In genomic region chr5:82319709-82320333, GRCm38 (mm10) we compare ENCODE assay signal across 27 mouse cellular contexts.
DNase-seq lines count a peak whose midpoint lies in the region; ATAC-seq and TF ChIP-seq lines count a peak whose summit lies in the region.
"Had no signal": no experiment of that assay in that cellular context is flagged by ENCODE, and none has a peak within 500 bp of the region (broad histone marks: within the 10 kb centered on the region; RNA-seq: fewer than 3 reads in every experiment).

No protein-coding gene starts in this region.

- no peaks in the 10 kb centered on the region for H3K27me3 ChIP-seq in forebrain, embryonic 14.5 days (replicated peaks; ENCODE audit: control insufficient read depth, insufficient read depth, low read length)
- no peaks in the 10 kb centered on the region for H3K27me3 ChIP-seq in forebrain, embryonic 12.5 days
- H3K27me3 ChIP-seq: embryonic facial prominence, embryonic 13.5 days; forebrain, embryonic 13.5 days; heart, embryonic 13.5 days; hindbrain, embryonic 12.5 days; hindbrain, embryonic 15.5 days had no signal

- no peak for TF ChIP-seq CTCF in brain, embryonic 14.5 days (IDR thresholded peaks at IDR 0.05; ENCODE audit: borderline replicate concordance, extremely low read depth, insufficient read depth, insufficient read length)

- no peak overlapping the region for H3K4me3 ChIP-seq in forebrain, embryonic 14.5 days (ENCODE audit: low read depth, low read length)
- H3K4me3 ChIP-seq in forebrain, embryonic 12.5 days (replicated peaks), result no peak overlapping the region
- H3K4me3 ChIP-seq: embryonic facial prominence, embryonic 10.5 days; embryonic facial prominence, embryonic 13.5 days; erythroblast, embryonic 14.5 days; forebrain, embryonic 13.5 days; heart, adult 2 months; heart, embryonic 10.5 days; heart, embryonic 13.5 days; hindbrain, embryonic 12.5 days; hindbrain, embryonic 15.5 days had no signal

- peak; percentile 28 for DNase-seq in forebrain, embryonic 14.5 days (ENCODE audit: low spot score)
- peak; percentile 5 to 7 for DNase-seq in right cerebral cortex, adult 2 months (ENCODE audit: low spot score in 2 of 2)
- DNase-seq in right cerebral cortex, postnatal 10 days (ENCODE audit: low spot score in 2 of 2), result no peak
- peak; percentile 61 for DNase-seq in brain, embryonic 14.5 days (ENCODE audit: low read depth)
- no peak for DNase-seq in kidney, postnatal 10 days
- DNase-seq: adrenal gland, adult 8-10 months; adrenal gland, postnatal 25 days; cerebellum, adult 11 months; cerebellum, adult 9-10 months; cerebellum, postnatal 36 days; embryo, embryonic 11 days; forebrain, postnatal 0 days; gastrocnemius, postnatal 10 days; gastrocnemius, postnatal 36 days; heart, adult 2 months had no signal

- H3K36me3 ChIP-seq in forebrain, embryonic 14.5 days (ENCODE audit: control insufficient read depth, insufficient read depth, low read length), result no peaks in the 10 kb centered on the region
- no peaks in the 10 kb centered on the region for H3K36me3 ChIP-seq in forebrain, embryonic 12.5 days (replicated peaks)
- H3K36me3 ChIP-seq: embryonic facial prominence, embryonic 10.5 days; embryonic facial prominence, embryonic 13.5 days; heart, embryonic 10.5 days; heart, embryonic 13.5 days; hindbrain, embryonic 12.5 days; hindbrain, embryonic 15.5 days had no signal

- no peaks in the 10 kb centered on the region for H3K9me3 ChIP-seq in forebrain, embryonic 14.5 days (replicated peaks; ENCODE audit: control insufficient read depth, low read length)
- H3K9me3 ChIP-seq in forebrain, embryonic 12.5 days, result no peaks in the 10 kb centered on the region
- H3K9me3 ChIP-seq: embryonic facial prominence, embryonic 10.5 days; embryonic facial prominence, embryonic 13.5 days; forebrain, embryonic 13.5 days; heart, embryonic 10.5 days; heart, embryonic 13.5 days; hindbrain, embryonic 12.5 days; hindbrain, embryonic 15.5 days had no signal

- H3K4me2 ChIP-seq in forebrain, embryonic 14.5 days (ENCODE audit: low read length), result no peak overlapping the region
- H3K4me2 ChIP-seq in forebrain, embryonic 12.5 days, result no peak overlapping the region
- H3K4me2 ChIP-seq: embryonic facial prominence, embryonic 13.5 days; forebrain, embryonic 13.5 days; heart, embryonic 13.5 days; hindbrain, embryonic 12.5 days; hindbrain, embryonic 15.5 days had no signal

- no peak for ATAC-seq in forebrain, embryonic 14.5 days
- no peak for ATAC-seq in forebrain, embryonic 12.5 days (ENCODE audit: low FRiP score)
- ATAC-seq: activated CD4-positive, CD25-positive, alpha-beta regulatory T cell, adult 4 months; CD4-positive, CD25-positive, alpha-beta regulatory T cell, adult 4 months; forebrain, embryonic 13.5 days; forebrain, postnatal 0 days; intestine, postnatal 0 days had no signal

- TF ChIP-seq POLR2A in brain, embryonic 14.5 days (IDR thresholded peaks at IDR 0.05; ENCODE audit: borderline replicate concordance, extremely low read depth, insufficient read depth, insufficient read length, poor library complexity, severe bottlenecking), result no peak

- no peaks in the 10 kb centered on the region for H3K4me1 ChIP-seq in forebrain, embryonic 14.5 days (ENCODE audit: control insufficient read depth, insufficient read depth, low read length)
- no peaks in the 10 kb centered on the region for H3K4me1 ChIP-seq in forebrain, embryonic 12.5 days
- H3K4me1 ChIP-seq: embryonic facial prominence, embryonic 10.5 days; embryonic facial prominence, embryonic 13.5 days; forebrain, embryonic 13.5 days; heart, embryonic 10.5 days; heart, embryonic 13.5 days; hindbrain, embryonic 12.5 days; hindbrain, embryonic 15.5 days had no signal

- H3K9ac ChIP-seq in forebrain, embryonic 14.5 days (ENCODE audit: low read length), result no peak overlapping the region
- H3K9ac ChIP-seq in forebrain, embryonic 12.5 days, result no peak overlapping the region
- H3K9ac ChIP-seq: embryonic facial prominence, embryonic 13.5 days; forebrain, embryonic 13.5 days; forebrain, postnatal 0 days; heart, embryonic 13.5 days; hindbrain, embryonic 12.5 days; hindbrain, embryonic 15.5 days had no signal

- H3K27ac ChIP-seq in forebrain, embryonic 14.5 days (ENCODE audit: low read depth, low read length), result no peak overlapping the region
- H3K27ac ChIP-seq in forebrain, embryonic 12.5 days, result no peak overlapping the region
- H3K27ac ChIP-seq: embryonic facial prominence, embryonic 10.5 days; embryonic facial prominence, embryonic 13.5 days; forebrain, embryonic 13.5 days; heart, adult 2 months; heart, embryonic 10.5 days; heart, embryonic 13.5 days; hindbrain, embryonic 12.5 days; hindbrain, embryonic 15.5 days had no signal

- WGBS in forebrain, embryonic 14.5 days, result 92% methylated on average over 1 of the region's 1 CpGs
- 84% methylated on average over 1 of the region's 1 CpGs for WGBS in forebrain, embryonic 12.5 days

Comparison
In these comparisons a context has a peak if more than half of its experiments do, and no peak if none do; other contexts are left out.
1. DNase-seq: peak in forebrain, embryonic 14.5 days (single experiment), right cerebral cortex, adult 2 months (2 of 2) and brain, embryonic 14.5 days (single experiment); none in right cerebral cortex, postnatal 10 days (0 of 2) and kidney, postnatal 10 days (single experiment).